Mouse (Mus musculus) heart, embryonic 15.5 days (tissue): ENCODE results near the gene Phf11c. TPM values are rescaled to one million over a fixed set of nuclear protein-coding genes. Genes with fewer than 3 reads are reported as not detected.
"Not testable (repeated sequence)": the region's sequence is repeated elsewhere in the genome, so short reads cannot be mapped to it uniquely, and the experiment has no call there.

ENCODE experiments used
- ATAC-seq: fragments of 200-750 bp; cut with Nextera tagmentation; replicated peaks from 2 replicates; pipeline ENCODE4 v1.8.0; 2017; ENCODE audit warnings: low read depth, moderate TSS enrichment; ENCODE audit not compliant: insufficient number of reproducible peaks, insufficient read depth, low FRiP score
- H3K27ac ChIP-seq: fragments of 300-500 bp; sonication (generic); 2 replicates; pipeline ENCODE4 v1.5.1; 2015; ENCODE audit warnings: mild to moderate bottlenecking, inconsistent platforms
- H3K27me3 ChIP-seq: fragments of 300-500 bp; sonication (generic); 2 replicates; pipeline ENCODE4 v1.6.1; 2015; ENCODE audit warnings: inconsistent platforms
- H3K36me3 ChIP-seq: fragments of 300-500 bp; sonication (generic); 2 replicates; pipeline ENCODE4 v1.6.1; 2015; ENCODE audit warnings: mild to moderate bottlenecking, inconsistent platforms
- H3K4me1 ChIP-seq: fragments of 300-500 bp; sonication (generic); replicated peaks from 2 replicates; pipeline ENCODE4 v1.6.1; 2015; ENCODE audit warnings: inconsistent platforms
- H3K4me2 ChIP-seq: fragments of 300-500 bp; sonication (generic); 2 replicates; pipeline ENCODE4 v1.6.1; 2015; ENCODE audit warnings: inconsistent platforms, mild to moderate bottlenecking, moderate library complexity
- H3K4me3 ChIP-seq: fragments of 300-500 bp; sonication (generic); 2 replicates; pipeline ENCODE4 v1.5.1; 2015; ENCODE audit warnings: mild to moderate bottlenecking, inconsistent platforms
- H3K9ac ChIP-seq: fragments of 300-500 bp; sonication (generic); 2 replicates; pipeline ENCODE4 v1.6.1; 2015; ENCODE audit warnings: mild to moderate bottlenecking, inconsistent platforms
- H3K9me3 ChIP-seq: fragments of 300-500 bp; sonication (generic); replicated peaks from 2 replicates; pipeline ENCODE4 v1.6.1; 2016; ENCODE audit warnings: inconsistent platforms
- WGBS: fragments of 180-500 bp; shearing (Covaris S2); methylation state at CpG from one replicate; pipeline ENCODE4 v1.1.7; 2015; ENCODE audit warnings: mixed read lengths; 5-methylcytosine and 5-hydroxymethylcytosine counted together
- polyA plus RNA-seq: library from polyadenylated mRNA; unstranded; fragments of >200 nt; fragmentation: Nextera tagmentation; extraction: Ambion mirVana; gene quantifications from 2 replicates; pipeline ENCODE4 v1.2.1, GENCODE M21; 2015

The Phf11c gene
- polyA plus RNA-seq, 1 experiment from 2014 or later, result 0.25 TPM

GRCm38 (mm10) chr14:59414979-59415378 lies 19.8 kb upstream of the Phf11c start:
- H3K9me3 ChIP-seq, H3K4me1 ChIP-seq, H3K9ac ChIP-seq, H3K36me3 ChIP-seq, H3K4me2 ChIP-seq, ATAC-seq, H3K4me3 ChIP-seq, H3K27ac ChIP-seq, H3K27me3 ChIP-seq: not testable (repeated sequence)
- WGBS, result 94% methylated on average over 2 of the region's 2 CpGs

GRCm38 (mm10) chr14:59396999-59397398 lies 1.8 kb upstream of the Phf11c start:
- no peak for ATAC-seq
- Histone ChIP-seq H3K9ac (no peak overlapping the region), H3K27me3 (no peaks in the 10 kb centered on the region), H3K4me2 (no peak overlapping the region), H3K27ac (no peak overlapping the region), H3K4me3 (no peak overlapping the region), H3K9me3 (no peaks in the 10 kb centered on the region), H3K4me1 (no peaks in the 10 kb centered on the region), H3K36me3 (no peaks in the 10 kb centered on the region)
- whole genome bisulfite sequencing, result 74% methylated on average over 2 of the region's 2 CpGs

GRCm38 (mm10) chr14:59390181-59390580 lies 5.0 kb downstream of the Phf11c start:
- H3K4me2 ChIP-seq, H3K27ac ChIP-seq, H3K9me3 ChIP-seq, H3K4me1 ChIP-seq, H3K27me3 ChIP-seq, H3K4me3 ChIP-seq, H3K9ac ChIP-seq, ATAC-seq, H3K36me3 ChIP-seq: not testable (repeated sequence)
- 59% methylated on average over 4 of the region's 4 CpGs for WGBS

- no peak overlapping the region for H3K9ac ChIP-seq
- no peaks in the 10 kb centered on the region for H3K27me3 ChIP-seq
- H3K27ac ChIP-seq, result no peak overlapping the region
- no peaks in the 10 kb centered on the region for H3K4me1 ChIP-seq
- ATAC-seq, result no peak
- H3K36me3 ChIP-seq, result no peaks in the 10 kb centered on the region
- no peak overlapping the region for H3K4me2 ChIP-seq
- WGBS, result 53% methylated on average over 1 of the region's 1 CpGs
- H3K4me3 ChIP-seq, result no peak overlapping the region
- H3K9me3 ChIP-seq, result no peaks in the 10 kb centered on the region
These were observed 5.6 kb downstream of the Phf11c start for GRCm38 (mm10) chr14:59389532-59389931.

- no peak overlapping the region for H3K9ac ChIP-seq
- H3K4me1 ChIP-seq, result peaks cover 4% of the 10 kb centered on the region; the same call in 1 of the 2 replicates
- no peak overlapping the region for H3K4me2 ChIP-seq
- no peaks in the 10 kb centered on the region for H3K27me3 ChIP-seq
- 89% methylated on average over 25 of the region's 25 CpGs for WGBS
- H3K36me3 ChIP-seq, result no peaks in the 10 kb centered on the region
- no peaks in the 10 kb centered on the region for H3K9me3 ChIP-seq
- no peak for ATAC-seq
- H3K4me3 ChIP-seq, result no peak overlapping the region
- no peak overlapping the region for H3K27ac ChIP-seq
These were observed 24.7 kb downstream of the Phf11c start for GRCm38 (mm10) chr14:59370348-59371068.

- H3K4me3 ChIP-seq, result no peak overlapping the region
- WGBS, result 54% methylated on average over 8 of the region's 8 CpGs
- no peak overlapping the region for H3K9ac ChIP-seq
- no peaks in the 10 kb centered on the region for H3K9me3 ChIP-seq
- H3K4me2 ChIP-seq, result no peak overlapping the region
- H3K27ac ChIP-seq, result no peak overlapping the region
- H3K36me3 ChIP-seq, result no peaks in the 10 kb centered on the region
- no peak for ATAC-seq
- peaks cover 4% of the 10 kb centered on the region; the same call in 1 of the 2 replicates for H3K4me1 ChIP-seq
- no peaks in the 10 kb centered on the region for H3K27me3 ChIP-seq
These were observed 28.6 kb downstream of the Phf11c start for GRCm38 (mm10) chr14:59366386-59367105.

- no peaks in the 10 kb centered on the region for H3K27me3 ChIP-seq
- no peak for ATAC-seq
These were observed 29.9 kb downstream of the Phf11c start, which contains the start of gene Phf11d for GRCm38 (mm10) chr14:59365244-59365644. Phf11d (minus strand) TSS chr14:59365470.

GRCm38 (mm10) chr14:59341189-59341588 lies 54.0 kb downstream of the Phf11c start, which contains the start of gene Phf11b:
Phf11b (minus strand) TSS chr14:59341351.
- not testable (repeated sequence) for ATAC-seq, H3K4me1 ChIP-seq, H3K9me3 ChIP-seq, H3K27ac ChIP-seq, H3K36me3 ChIP-seq, H3K27me3 ChIP-seq, H3K9ac ChIP-seq, H3K4me2 ChIP-seq, H3K4me3 ChIP-seq
- 52% methylated on average over 1 of the region's 1 CpGs for WGBS

More at GRCm38 (mm10) chr14:59365244-59365644, 29.9 kb downstream of the Phf11c start, which contains the start of gene Phf11d:
- Histone ChIP-seq H3K9ac (no peak within 1 kb of the TSS), H3K4me2 (peak within 1 kb of the TSS; percentile 37), H3K4me3 (no peak within 1 kb of the TSS), H3K4me1 (peaks cover 4% of the 10 kb centered on the region; the same call in 1 of the 2 replicates), H3K27ac (peak within 1 kb of the TSS; percentile 70), H3K9me3 (no peaks in the 10 kb centered on the region), H3K36me3 (no peaks in the 10 kb centered on the region)
- 46% methylated on average over 6 of the region's 6 CpGs for WGBS

GRCm38 (mm10) chr14:59339541-59339940 lies 55.6 kb downstream of the Phf11c start:
- no peak overlapping the region for H3K27ac ChIP-seq

GRCm38 (mm10) chr14:59336056-59336455 lies 59.1 kb downstream of the Phf11c start:
- 85% methylated on average over 3 of the region's 3 CpGs for WGBS
- H3K36me3 ChIP-seq, H3K4me2 ChIP-seq, H3K9ac ChIP-seq, H3K9me3 ChIP-seq, H3K4me1 ChIP-seq, H3K27ac ChIP-seq, H3K27me3 ChIP-seq, ATAC-seq, H3K4me3 ChIP-seq: not testable (repeated sequence)

More at GRCm38 (mm10) chr14:59339541-59339940, 55.6 kb downstream of the Phf11c start:
- no peak overlapping the region for H3K4me3 ChIP-seq
- ATAC-seq, result no peak
- H3K9me3 ChIP-seq, result no peaks in the 10 kb centered on the region
- no peaks in the 10 kb centered on the region for H3K36me3 ChIP-seq
- no peaks in the 10 kb centered on the region for H3K4me1 ChIP-seq
- no peaks in the 10 kb centered on the region for H3K27me3 ChIP-seq
- no peak overlapping the region for H3K9ac ChIP-seq
- WGBS, result 67% methylated on average over 1 of the region's 1 CpGs
- no peak overlapping the region for H3K4me2 ChIP-seq
